Mouse (Mus musculus): ENCODE results near the gene Pimreg. TPM values are rescaled to one million over a fixed set of nuclear protein-coding genes. Genes with fewer than 3 reads are reported as not detected.

The Pimreg gene
- total RNA-seq, 2 experiments from 2014 or later = 1.1 to 1.4 TPM

Other genes with a start within 250 kb of the Pimreg start
- not detected for gene Aipl1, start 4.5 kb upstream of the Pimreg start, total RNA-seq (2021)
- 1 to 10 TPM; 1.5 to 1.8 TPM for gene Pitpnm3, start 93.7 kb downstream of the Pimreg start, total RNA-seq (2021)
- gene Gm43951, start 164.8 kb downstream of the Pimreg start, total RNA-seq (2021) = under 1 TPM; 0.31 to 0.33 TPM
- gene 4933427D14Rik, start 165.4 kb downstream of the Pimreg start, total RNA-seq (2021) = 1 to 10 TPM; 3.1 to 4.2 TPM
- gene Txndc17, start 165.5 kb downstream of the Pimreg start, total RNA-seq (2021) = 10 to 100 TPM; 44.3 to 46.0 TPM
- 10 to 100 TPM; 10.2 to 11.8 TPM for gene Med31, start 173.6 kb downstream of the Pimreg start, total RNA-seq (2021)
- gene Slc13a5, start 225.2 kb downstream of the Pimreg start, total RNA-seq (2021) = not detected

Measured in heart, postnatal 36 days (tissue).